Mouse (Mus musculus): ENCODE measurements around the gene 4930539E08Rik.

Gene 4930539E08Rik

DNA sequence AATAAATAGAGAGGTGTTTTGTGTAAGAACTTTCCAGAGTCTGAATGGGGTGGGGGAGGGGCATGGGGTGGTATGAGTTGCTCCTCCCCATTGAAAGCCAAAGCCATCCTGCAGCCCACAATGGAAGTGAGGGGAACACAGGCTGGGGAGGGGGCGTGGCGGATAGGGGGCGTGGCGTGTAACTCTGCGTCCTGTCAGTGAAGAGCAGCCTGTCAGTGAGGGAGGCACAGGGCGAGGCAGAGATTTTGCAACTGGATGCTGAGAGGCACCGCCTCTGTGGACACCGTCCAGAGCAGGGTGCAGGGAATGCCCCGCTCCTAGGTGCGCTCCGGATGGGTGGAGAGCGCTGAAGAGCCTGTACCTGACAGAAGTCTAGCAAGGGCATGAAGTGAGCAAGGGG, 56.9 kb downstream of the 4930539E08Rik start, which contains the start of gene Pnpla1:
Gene Pnpla1 (plus strand): TSS at position 207 of the 400 bp plus-strand sequence.
- no peak for DNase-seq (ENCODE audit: low spot score in 2 of 2)

GRCm38 (mm10) chr17:28856030-28856429, 59.1 kb downstream of the 4930539E08Rik start:
- no peak for DNase-seq (ENCODE audit: low spot score in 2 of 2)

DNA sequence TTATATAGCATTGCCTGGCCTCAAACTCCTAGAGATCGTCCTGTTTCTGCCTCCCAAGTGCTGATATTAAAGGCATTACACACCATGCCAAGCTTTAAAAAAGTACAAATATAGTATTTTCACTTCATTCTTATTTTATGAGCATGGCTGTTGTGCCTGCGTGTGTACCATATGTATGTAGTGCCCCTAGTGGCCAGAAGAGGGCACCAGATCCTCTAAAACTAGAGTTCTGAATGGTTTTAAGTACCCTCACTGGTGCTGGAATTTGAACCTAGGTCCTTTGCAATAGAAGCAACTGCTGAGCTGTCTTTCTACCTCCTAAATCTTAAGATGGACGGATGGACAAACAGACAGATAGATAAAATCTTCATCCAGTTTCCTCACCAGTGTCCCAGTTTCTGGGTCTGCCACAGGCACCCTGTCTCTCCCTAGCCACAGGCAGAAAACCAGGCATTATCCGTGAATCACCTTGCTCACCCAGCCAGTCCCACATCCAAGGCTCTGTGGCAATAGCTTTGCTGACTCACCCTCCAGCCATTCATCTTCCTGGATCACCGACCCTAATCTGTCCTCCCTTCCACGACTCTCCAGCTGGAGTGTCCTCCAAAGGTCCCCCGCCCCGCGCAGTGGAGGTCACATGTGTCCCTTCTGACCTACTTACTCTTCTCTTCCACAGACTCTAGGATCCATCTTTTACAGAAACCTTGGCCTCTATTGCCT, 59.8 kb downstream of the 4930539E08Rik start:
- peak; percentile 71 to 87 for DNase-seq (ENCODE audit: low spot score in 2 of 2)

DNA sequence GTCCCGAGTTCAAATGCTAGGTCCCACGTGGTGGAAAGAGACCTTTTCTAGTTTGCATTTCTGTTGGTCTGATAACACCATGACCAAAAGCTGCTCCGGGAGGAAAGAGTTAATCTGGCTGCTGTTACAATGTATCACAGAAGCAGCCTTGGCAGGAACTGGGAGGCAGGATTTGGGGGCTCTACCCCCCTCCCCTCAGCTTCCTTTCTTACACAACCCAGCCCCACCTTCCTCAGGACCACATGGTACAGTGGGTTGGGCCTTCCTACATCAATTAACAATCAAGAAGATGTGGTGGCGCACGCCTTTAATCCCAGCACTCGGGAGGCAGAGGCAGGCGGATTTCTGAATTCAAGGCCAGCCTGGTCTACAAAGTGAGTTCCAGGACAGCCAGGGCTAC, 60.7 kb downstream of the 4930539E08Rik start:
- DNase-seq (ENCODE audit: low spot score in 2 of 2), result no peak

- no peak for DNase-seq (ENCODE audit: low spot score in 2 of 2)
Measured at GRCm38 (mm10) chr17:28850511-28850910, 64.6 kb downstream of the 4930539E08Rik start.

DNA sequence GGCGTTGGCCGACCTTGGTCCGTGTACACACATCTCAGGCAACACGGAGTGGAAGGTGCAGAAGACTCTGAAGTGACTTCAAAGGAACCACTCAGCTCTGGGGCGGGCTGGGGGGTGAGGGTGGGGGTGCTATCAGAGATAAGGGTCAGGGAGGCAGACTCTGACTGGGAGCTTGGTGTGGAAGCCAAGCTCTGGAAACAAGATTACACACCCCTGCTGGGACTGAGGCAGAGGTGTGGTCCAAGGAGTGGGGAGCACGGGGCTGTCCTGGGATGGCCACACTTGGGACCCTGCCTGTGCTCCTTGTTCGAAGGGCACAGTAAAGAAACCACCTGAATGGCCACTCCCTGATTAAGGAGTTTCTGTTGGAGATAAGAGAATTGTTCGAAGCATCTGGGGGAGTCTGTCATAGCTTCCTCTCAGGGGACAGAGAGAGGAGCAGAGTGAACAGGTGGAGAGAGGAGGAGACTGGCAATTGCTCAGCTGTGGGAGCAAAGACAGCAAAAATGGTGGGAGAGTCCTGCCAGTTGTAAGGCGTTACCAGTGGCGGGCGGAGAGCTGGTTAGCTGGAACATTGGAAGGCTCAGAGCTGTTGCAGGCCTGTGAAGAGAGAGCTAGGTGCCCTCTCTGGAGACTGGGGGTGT, 68.0 kb downstream of the 4930539E08Rik start:
- DNase-seq (ENCODE audit: low spot score in 2 of 2), result no peak
